Comparison of ENCODE assay signal across 11 mouse cellular contexts in the genomic region with DNA sequence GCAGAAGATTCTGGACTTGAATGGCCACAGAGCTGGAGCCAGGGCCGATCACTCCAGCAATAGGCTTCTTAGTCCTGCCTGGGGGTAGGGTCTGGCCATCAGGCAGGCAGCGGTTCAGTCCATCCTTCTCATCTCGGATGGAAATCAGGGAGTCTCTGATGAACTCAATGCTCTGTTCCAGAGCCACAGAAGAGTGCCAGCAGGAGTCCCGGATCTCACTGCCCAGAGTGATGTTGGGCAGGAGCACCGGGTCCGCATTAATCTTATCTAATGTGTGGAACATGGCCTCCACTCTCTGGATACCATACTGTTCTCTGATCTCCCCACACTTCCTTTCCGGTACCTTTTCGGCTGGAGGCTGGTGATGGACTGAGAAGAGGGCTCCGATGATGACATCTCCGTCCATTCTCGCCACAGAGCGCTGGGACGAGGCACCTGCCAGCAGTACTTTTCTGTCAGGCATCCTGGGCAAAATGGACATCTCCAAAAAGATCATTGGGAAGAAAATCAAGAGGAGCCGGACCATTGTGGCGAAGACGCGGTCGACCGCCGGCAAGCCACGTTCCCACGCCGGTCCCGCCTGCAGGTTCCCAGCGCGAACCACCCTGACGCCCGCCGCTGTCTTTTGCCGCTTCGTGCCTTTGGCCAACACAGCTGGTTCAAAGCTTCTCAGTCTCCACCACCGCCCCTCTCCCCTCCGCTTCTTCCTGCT. TPM values are rescaled to one million over a fixed set of nuclear protein-coding genes. Genes with fewer than 3 reads are reported as not detected.
DNase-seq lines count a peak whose midpoint lies in the region; ATAC-seq lines count a peak whose summit lies in the region.
"Had no signal": no experiment of that assay in that cellular context is flagged by ENCODE, and none has a peak within 500 bp of the region (broad histone marks: within the 10 kb centered on the region; RNA-seq: fewer than 3 reads in every experiment).

No protein-coding gene starts in this region.

- peaks cover 44% of the 10 kb centered on the region for H3K27me3 ChIP-seq in embryonic facial prominence, embryonic 12.5 days

- H3K4me2 ChIP-seq in embryonic facial prominence, embryonic 12.5 days (replicated peaks): 0 out of 2 replicates have a peak overlapping the region, but pooled peaks have one; percentile 7

- intact Hi-C loops in left cerebral cortex, postnatal 4 days (cut with DNase I): loop anchor here (5.0 kb wide), 1 partner anchor 668 kb away; no protein-coding TSS in a partner anchor

- H3K4me1 ChIP-seq in embryonic facial prominence, embryonic 12.5 days: no peaks in the 10 kb centered on the region

- H3K9ac ChIP-seq in embryonic facial prominence, embryonic 12.5 days: no peak overlapping the region

- H3K4me3 ChIP-seq in embryonic facial prominence, embryonic 12.5 days: no peak overlapping the region
- H3K4me3 ChIP-seq: erythroblast, embryonic 14.5 days had no signal

- no peaks in the 10 kb centered on the region for H3K9me3 ChIP-seq in embryonic facial prominence, embryonic 12.5 days

- no peak for ATAC-seq in embryonic facial prominence, embryonic 12.5 days (ENCODE audit: insufficient number of reproducible peaks, insufficient read depth, low FRiP score, low TSS enrichment)
- no peak for ATAC-seq in activated CD4-positive, CD25-positive, alpha-beta regulatory T cell, adult 4 months

- DNase-seq in left cerebral cortex, adult 18-20 months (ENCODE audit: low spot score in 2 of 2): peak; percentile 22
- DNase-seq in left cerebral cortex, adult 8-10 months (ENCODE audit: low spot score in 2 of 2): no peak
- DNase-seq in left cerebral cortex, postnatal 4 days: peak; percentile 14
- DNase-seq in right cerebral cortex, postnatal 14 days: peak; percentile 14
- DNase-seq in thymus, postnatal 36 days: no peak
- DNase-seq in kidney, adult 8-10 months: no peak
- DNase-seq: lung, postnatal 4 days had no signal

- H3K27ac ChIP-seq in embryonic facial prominence, embryonic 12.5 days: no peak overlapping the region

- 10% methylated on average over 33 of the region's 33 CpGs for WGBS in embryonic facial prominence, embryonic 12.5 days

- no peaks in the 10 kb centered on the region for H3K36me3 ChIP-seq in embryonic facial prominence, embryonic 12.5 days

RNA-seq across cellular contexts. Expression of gene Grm1, which starts 2.0 kb away (rescaled TPM):
- 10 to 100 TPM; 43.4 to 46.8 TPM for total RNA-seq in left cerebral cortex, adult 18-20 months (2021)
- 10 to 100 TPM; 40.9 to 46.7 (median 43.6) TPM for total RNA-seq in left cerebral cortex, adult 8-10 months (2022)
- polyA plus RNA-seq in embryonic facial prominence, embryonic 12.5 days (2016; fragmentation: Nextera tagmentation; extraction: Ambion mirVana): 0.09 and 0.14 TPM in 2 replicates
- total RNA-seq in left cerebral cortex, postnatal 4 days (2021): 10 to 100 TPM; 22.6 to 25.4 TPM
- polyA plus RNA-seq in activated CD4-positive, CD25-positive, alpha-beta regulatory T cell, adult 4 months (2017; shearing (Covaris generic)): not detected
- total RNA-seq: adrenal gland, adult 18-20 months had no signal

Comparison
In these comparisons a context has a peak if more than half of its experiments do, and no peak if none do; other contexts are left out.
1. DNase-seq: peak in left cerebral cortex, adult 18-20 months (2 of 2), left cerebral cortex, postnatal 4 days (single experiment) and right cerebral cortex, postnatal 14 days (single experiment); none in left cerebral cortex, adult 8-10 months (0 of 2), thymus, postnatal 36 days (0 of 2) and kidney, adult 8-10 months (0 of 2).